Mouse (Mus musculus): ENCODE measurements around the gene Gpr153.

GRCm38 (mm10) chr4:152264177-152264530, 9.9 kb upstream of the Gpr153 start:
- no peak for TF ChIP-seq CTCF (IDR thresholded peaks at IDR 0.05; ENCODE audit: control insufficient read depth, insufficient read depth, low read length)
- TF ChIP-seq POLR2A (IDR thresholded peaks at IDR 0.05; ENCODE audit: borderline replicate concordance, control insufficient read depth, low read depth, low read length): no peak
